Mouse (Mus musculus) limb, embryonic 14.5 days (tissue): ENCODE results near the gene Fam24a. TPM values are rescaled to one million over a fixed set of nuclear protein-coding genes. Genes with fewer than 3 reads are reported as not detected.

ENCODE experiments used
- ATAC-seq: fragments of 200-750 bp; cut with Nextera tagmentation; 2 replicates; pipeline ENCODE4 v1.8.0; 2017; ENCODE audit warnings: low read depth, moderate number of reproducible peaks, moderate TSS enrichment; ENCODE audit not compliant: low FRiP score
- DNase-seq: peaks from one replicate; pipeline ENCODE4 v3.0.0-alpha.2; 2015; ENCODE audit warnings: low spot score
- H3K27ac ChIP-seq: fragments of 300-500 bp; sonication (generic); replicated peaks from 2 replicates; pipeline ENCODE4 v1.5.1; 2014; ENCODE audit warnings: low read depth, mild to moderate bottlenecking, low read length, moderate library complexity, mixed read lengths
- H3K27me3 ChIP-seq: fragments of 300-500 bp; sonication (generic); 2 replicates; pipeline ENCODE4 v1.6.1; 2014; ENCODE audit warnings: low read length, mixed read lengths; ENCODE audit not compliant: control insufficient read depth, insufficient read depth
- H3K36me3 ChIP-seq: fragments of 300-500 bp; sonication (generic); 2 replicates; pipeline ENCODE4 v1.6.1; 2014; ENCODE audit warnings: mild to moderate bottlenecking, low read length, moderate library complexity, mixed read lengths; ENCODE audit not compliant: control insufficient read depth, insufficient read depth
- H3K4me1 ChIP-seq: fragments of 300-500 bp; sonication (generic); 2 replicates; pipeline ENCODE4 v1.6.1; 2014; ENCODE audit warnings: antibody characterized with exemption, low read length, mixed read lengths; ENCODE audit not compliant: control insufficient read depth, insufficient read depth
- H3K4me2 ChIP-seq: fragments of 300-500 bp; sonication (generic); replicated peaks from 2 replicates; pipeline ENCODE4 v1.6.1; 2014; ENCODE audit warnings: low read depth, mild to moderate bottlenecking, low read length, moderate library complexity; ENCODE audit not compliant: severe bottlenecking
- H3K4me3 ChIP-seq: fragments of 300-500 bp; sonication (generic); replicated peaks from 2 replicates; pipeline ENCODE4 v1.5.1; 2014; ENCODE audit warnings: low read length
- H3K9ac ChIP-seq: fragments of 300-500 bp; sonication (generic); 2 replicates; pipeline ENCODE4 v1.6.1; 2014; ENCODE audit warnings: mild to moderate bottlenecking, low read depth, low read length, moderate library complexity; ENCODE audit not compliant: severe bottlenecking
- H3K9me3 ChIP-seq: fragments of 300-500 bp; sonication (generic); 2 replicates; pipeline ENCODE4 v1.6.1; 2016; ENCODE audit warnings: low read length; ENCODE audit not compliant: control insufficient read depth
- POLR2A ChIP-seq: fragments of 200-500 bp; IDR thresholded peaks from 2 replicates; pipeline ENCODE4 v1.8.0; 2012; ENCODE audit warnings: inconsistent platforms, mild to moderate bottlenecking, moderate library complexity, borderline replicate concordance; ENCODE audit not compliant: insufficient read depth, insufficient read length; ENCODE audit errors: extremely low read depth
- WGBS: fragments of 180-500 bp; shearing (Covaris S2); extraction: QIAGEN DNeasy Blood & Tissue Kit; methylation state at CpG from one replicate; pipeline ENCODE4 v1.1.7; 2014; 5-methylcytosine and 5-hydroxymethylcytosine counted together
- polyA plus RNA-seq, 2 experiments: library from polyadenylated mRNA; depleted of rRNA in 1 of 2; stranded (reverse) in 1 of 2; unstranded in 1 of 2; fragments of >200 nt; fragmentation: Nextera tagmentation in 1 of 2; extraction: Ambion mirVana in 1 of 2; gene quantifications; 2 replicates each; pipeline versions ENCODE4 v1.2.1 to v1.2.3; 2012 to 2014

The Fam24a gene
- polyA plus RNA-seq, 2 experiments, result not detected

GRCm38 (mm10) chr7:131318340-131318739 lies 15.3 kb upstream of the Fam24a start:
- no peak for TF ChIP-seq POLR2A
- Histone ChIP-seq H3K27ac (no peak overlapping the region), H3K4me2 (no peak overlapping the region), H3K4me1 (no peaks in the 10 kb centered on the region), H3K9me3 (no peaks in the 10 kb centered on the region), H3K36me3 (no peaks in the 10 kb centered on the region), H3K4me3 (no peak overlapping the region), H3K9ac (no peak overlapping the region), H3K27me3 (no peaks in the 10 kb centered on the region)
- DNase-seq (no peak), ATAC-seq (no peak)
- 63% methylated on average over 6 of the region's 7 CpGs for WGBS

- 79% methylated on average over 2 of the region's 2 CpGs for WGBS
- no peak for DNase-seq
- H3K9ac ChIP-seq, result no peak within 1 kb of the TSS
- ATAC-seq, result no peak
- H3K4me3 ChIP-seq, result no peak within 1 kb of the TSS
- no peaks in the 10 kb centered on the region for H3K4me1 ChIP-seq
- H3K4me2 ChIP-seq, result no peak within 1 kb of the TSS
- H3K9me3 ChIP-seq, result no peaks in the 10 kb centered on the region
- H3K27me3 ChIP-seq, result no peaks in the 10 kb centered on the region
- H3K36me3 ChIP-seq, result no peaks in the 10 kb centered on the region
- no peak for TF ChIP-seq POLR2A
- H3K27ac ChIP-seq, result no peak within 1 kb of the TSS
Observed at GRCm38 (mm10) chr7:131322192-131322591, 11.5 kb upstream of the Fam24a start, which contains the start of gene Cuzd1. Gene Cuzd1 (minus strand): TSS chr7:131322292.

- 93% methylated on average over 5 of the region's 5 CpGs for WGBS
- no peak for DNase-seq
- ATAC-seq, result no peak
Observed at GRCm38 (mm10) chr7:131327054-131327453, 6.6 kb upstream of the Fam24a start.

GRCm38 (mm10) chr7:131329416-131329815 lies 4.2 kb upstream of the Fam24a start, which contains the start of gene Fam24b:
Gene Fam24b (minus strand): TSS chr7:131329516.
- H3K9ac ChIP-seq, result no peak within 1 kb of the TSS
- H3K4me3 ChIP-seq, result no peak within 1 kb of the TSS
- no peak within 1 kb of the TSS for H3K4me2 ChIP-seq
- no peaks in the 10 kb centered on the region for H3K9me3 ChIP-seq
- DNase-seq (no peak), ATAC-seq (no peak)
- H3K27me3 ChIP-seq, result no peaks in the 10 kb centered on the region
- WGBS, result 90% methylated on average over 5 of the region's 5 CpGs
- H3K36me3 ChIP-seq, result no peaks in the 10 kb centered on the region
- H3K4me1 ChIP-seq, result no peaks in the 10 kb centered on the region
- TF ChIP-seq POLR2A, result no peak
- no peak within 1 kb of the TSS for H3K27ac ChIP-seq

More at GRCm38 (mm10) chr7:131327054-131327453, 6.6 kb upstream of the Fam24a start:
- no peak for TF ChIP-seq POLR2A
- no peak overlapping the region for H3K4me3 ChIP-seq
- H3K27ac ChIP-seq, result no peak overlapping the region
- H3K9ac ChIP-seq, result no peak overlapping the region
- no peaks in the 10 kb centered on the region for H3K9me3 ChIP-seq
- no peak overlapping the region for H3K4me2 ChIP-seq
- H3K4me1 ChIP-seq, result no peaks in the 10 kb centered on the region
- H3K27me3 ChIP-seq, result no peaks in the 10 kb centered on the region
- no peaks in the 10 kb centered on the region for H3K36me3 ChIP-seq

GRCm38 (mm10) chr7:131331688-131332087 lies 2.0 kb upstream of the Fam24a start:
- no peaks in the 10 kb centered on the region for H3K36me3 ChIP-seq
- no peak overlapping the region for H3K9ac ChIP-seq
- no peaks in the 10 kb centered on the region for H3K9me3 ChIP-seq
- WGBS, result 68% methylated on average over 2 of the region's 2 CpGs
- H3K27ac ChIP-seq, result no peak overlapping the region
- no peaks in the 10 kb centered on the region for H3K27me3 ChIP-seq
- ATAC-seq (no peak), DNase-seq (no peak)
- H3K4me2 ChIP-seq, result no peak overlapping the region
- TF ChIP-seq POLR2A, result no peak
- no peak overlapping the region for H3K4me3 ChIP-seq
- H3K4me1 ChIP-seq, result no peaks in the 10 kb centered on the region
